Mouse (Mus musculus) CH12.LX (cell line): ENCODE results near the gene Tnfrsf21. TPM values are rescaled to one million over a fixed set of nuclear protein-coding genes. Genes with fewer than 3 reads are reported as not detected.

Source experiments
- DNase-seq: peaks from one replicate; pipeline ENCODE4 v3.0.0-alpha.2; 2013; ENCODE audit errors: extremely low read depth
- H3K27ac ChIP-seq: 2 replicates; pipeline ENCODE4 v1.5.1; 2012; ENCODE audit warnings: low read depth, mild to moderate bottlenecking, control low read depth, moderate library complexity; ENCODE audit not compliant: insufficient read depth
- H3K27me3 ChIP-seq: replicated peaks from 2 replicates; pipeline ENCODE3; 2012; ENCODE audit warnings: inconsistent platforms
- H3K36me3 ChIP-seq, 2 experiments: replicated peaks in 1 of 2; 2 replicates each; pipeline versions ENCODE3 to v1.6.1; 2012; ENCODE audit warnings: inconsistent platforms in 1 of 2, low read length in 1 of 2, mild to moderate bottlenecking in 1 of 2, mixed read lengths in 1 of 2, moderate library complexity in 1 of 2; ENCODE audit not compliant: control insufficient read depth in 1 of 2, insufficient read depth in 1 of 2
- H3K4me1 ChIP-seq, 2 experiments: 2 replicates each; pipeline ENCODE4 v1.6.1; 2012; ENCODE audit warnings: inconsistent platforms in 1 of 2, moderate library complexity in 1 of 2; ENCODE audit not compliant: insufficient read depth in 2 of 2, control insufficient read depth in 1 of 2
- H3K4me2 ChIP-seq: 2 replicates; pipeline ENCODE4 v1.6.1; 2012; ENCODE audit warnings: low read depth, mild to moderate bottlenecking, control low read depth; ENCODE audit not compliant: poor library complexity, insufficient read depth, severe bottlenecking
- H3K4me3 ChIP-seq, 3 experiments: fragments of 150-350 bp in 1 of 3; sonication (generic) in 1 of 3; replicated peaks in 1 of 3; 2 replicates each; pipeline versions ENCODE3 to v1.5.1; 2011 to 2012; ENCODE audit warnings: low read depth in 2 of 3, low read length in 2 of 3, mild to moderate bottlenecking in 2 of 3, moderate library complexity in 2 of 3, control low read depth in 1 of 3, improper control_type of control experiment in 1 of 3, inconsistent platforms in 1 of 3, mixed read lengths in 1 of 3; ENCODE audit not compliant: poor library complexity in 1 of 3
- H3K79me2 ChIP-seq: replicated peaks from 2 replicates; pipeline ENCODE4 v1.6.1; 2012; ENCODE audit warnings: mild to moderate bottlenecking, moderate library complexity; ENCODE audit not compliant: control insufficient read depth, poor library complexity, insufficient read depth, severe bottlenecking; ENCODE audit errors: extremely low read depth
- H3K9ac ChIP-seq: 2 replicates; pipeline ENCODE4 v1.6.1; 2012; ENCODE audit warnings: low read depth, mild to moderate bottlenecking, control low read depth, moderate library complexity; ENCODE audit not compliant: insufficient read depth
- H3K9me3 ChIP-seq: replicated peaks from 2 replicates; pipeline ENCODE3; 2012; ENCODE audit warnings: low read length, inconsistent platforms, mixed read lengths
- BHLHE40 ChIP-seq: IDR thresholded peaks from 2 replicates; pipeline ENCODE4 v1.6.1; 2011; ENCODE audit warnings: mild to moderate bottlenecking, low read depth, low read length, improper control_type of control experiment
- GABPA ChIP-seq: IDR thresholded peaks from 2 replicates; pipeline ENCODE4 v1.6.1; 2012; ENCODE audit warnings: low read depth, low read length, improper control_type of control experiment, inconsistent platforms; ENCODE audit not compliant: insufficient replicate concordance
- MAFK ChIP-seq: IDR thresholded peaks from 2 replicates; pipeline ENCODE4 v1.6.1; 2011; ENCODE audit warnings: low read length, improper control_type of control experiment; ENCODE audit not compliant: insufficient replicate concordance
- MAX ChIP-seq: IDR thresholded peaks from 2 replicates; pipeline ENCODE4 v1.6.1; 2011; ENCODE audit warnings: low read length, improper control_type of control experiment
- MEF2A ChIP-seq: IDR thresholded peaks from 2 replicates; pipeline ENCODE4 v1.6.1; 2014; ENCODE audit warnings: low read depth, mild to moderate bottlenecking, inconsistent platforms, low read length, improper control_type of control experiment, borderline replicate concordance
- MXI1 ChIP-seq: IDR thresholded peaks from 2 replicates; pipeline ENCODE4 v1.6.1; 2011; ENCODE audit warnings: mild to moderate bottlenecking, low read depth, low read length, improper control_type of control experiment
- NRF1 ChIP-seq: IDR thresholded peaks from 2 replicates; pipeline ENCODE4 v1.6.1; 2014; ENCODE audit warnings: low read depth, mild to moderate bottlenecking, inconsistent platforms, low read length, improper control_type of control experiment, moderate library complexity
- POLR2AphosphoS2 ChIP-seq: IDR thresholded peaks from 2 replicates; pipeline ENCODE4 v1.6.1; 2011; ENCODE audit warnings: low read depth, low read length, improper control_type of control experiment
- RAD21 ChIP-seq: IDR thresholded peaks from 2 replicates; pipeline ENCODE4 v1.6.1; 2011; ENCODE audit warnings: low read depth, mild to moderate bottlenecking, low read length, improper control_type of control experiment, moderate library complexity
- RCOR1 ChIP-seq: conservative IDR thresholded peaks from 2 replicates; pipeline ENCODE4 v1.6.1; 2012; ENCODE audit warnings: low read depth, mild to moderate bottlenecking, inconsistent platforms, low read length, improper control_type of control experiment
- SIN3A ChIP-seq: IDR thresholded peaks from 2 replicates; pipeline ENCODE4 v1.6.1; 2012; ENCODE audit warnings: low read length, improper control_type of control experiment, inconsistent platforms
- SMC3 ChIP-seq: IDR thresholded peaks from 2 replicates; pipeline ENCODE4 v1.6.1; 2011; ENCODE audit warnings: low read depth, low read length, improper control_type of control experiment
- TBP ChIP-seq: conservative IDR thresholded peaks from 2 replicates; pipeline ENCODE4 v1.6.1; 2011; ENCODE audit warnings: low read depth, low read length, improper control_type of control experiment
- TCF12 ChIP-seq: IDR thresholded peaks from 2 replicates; pipeline ENCODE4 v1.6.1; 2014; ENCODE audit warnings: low read depth, mild to moderate bottlenecking, inconsistent platforms, low read length, improper control_type of control experiment
- UBTF ChIP-seq: IDR thresholded peaks from 2 replicates; pipeline ENCODE4 v1.6.1; 2012; ENCODE audit warnings: low read depth, mild to moderate bottlenecking, inconsistent platforms, low read length, improper control_type of control experiment, moderate library complexity
- ZC3H11A ChIP-seq: IDR thresholded peaks from 2 replicates; pipeline ENCODE4 v1.6.1; 2012; ENCODE audit warnings: low read depth, mild to moderate bottlenecking, inconsistent platforms, low read length, improper control_type of control experiment
- ZNF384 ChIP-seq: IDR thresholded peaks from 2 replicates; pipeline ENCODE4 v1.6.1; 2012; ENCODE audit warnings: low read depth, low read length, improper control_type of control experiment, inconsistent platforms
- dilution Hi-C: fragments of 300-500 bp; cut with MboI; formaldehyde crosslinking; loops from 2 replicates; pipeline ENCODE4 v1.14.3; 2020; ENCODE audit warnings: low sequenced_read_pairs; ENCODE audit not compliant: extremely low pct_unique_long_range_greater_than_20kb, extremely low pct_ligation_motif_present
- in situ Hi-C: fragments of 300-500 bp; cut with MboI; formaldehyde crosslinking; loops from 3 replicates; pipeline ENCODE4 v1.14.3; 2019; ENCODE audit warnings: low sequenced_read_pairs, low pct_ligation_motif_present, low pct_unique_long_range_greater_than_20kb, mixed read lengths
- polyA plus RNA-seq: library from polyadenylated mRNA; unstranded; fragments of >175 nt; gene quantifications from 2 replicates; pipeline ENCODE4 v1.2.1, GENCODE M21; 2012; ENCODE audit warnings: low read depth; ENCODE audit not compliant: insufficient read length
- total RNA-seq, 2 experiments: library from RNA; depleted of rRNA; stranded (reverse); fragments of 300-350 nt in 1 of 2; fragments of >200 nt in 1 of 2; gene quantifications; 2 replicates each; pipeline ENCODE4 v1.2.3; 2012 to 2014

The Tnfrsf21 gene
- total and polyA plus RNA-seq, 3 experiments: 0.10 TPM; not detected in 2

GRCm38 (mm10) chr17:43030290-43030689 lies 13.9 kb downstream of the Tnfrsf21 start:
- H3K4me2 ChIP-seq: no peak overlapping the region
- H3K9me3 ChIP-seq: peaks cover 14% of the 10 kb centered on the region
- H3K4me3 ChIP-seq: no peak overlapping the region
- no peaks in the 10 kb centered on the region for H3K27me3 ChIP-seq
- dilution Hi-C loops (no loop called here), in situ Hi-C loops (no loop called here)
- no peak overlapping the region for H3K27ac ChIP-seq
- no peaks in the 10 kb centered on the region for H3K79me2 ChIP-seq
- no peaks in the 10 kb centered on the region for H3K36me3 ChIP-seq
- H3K9ac ChIP-seq: no peak overlapping the region
- no peak for TF ChIP-seq SIN3A
- no peak for TF ChIP-seq POLR2AphosphoS2
- no peak for TF ChIP-seq MEF2A
- TF ChIP-seq ZNF384: no peak
- TF ChIP-seq RAD21: no peak
- no peak for TF ChIP-seq TBP
- no peak for TF ChIP-seq RCOR1
- TF ChIP-seq GABPA: no peak
- TF ChIP-seq ZC3H11A: no peak
- no peak for TF ChIP-seq MXI1
- no peak for TF ChIP-seq TCF12
- DNase-seq: no peak
- H3K4me1 ChIP-seq: peaks cover 0 to 10% of the 10 kb centered on the region in 2 experiments; a peak in 2 of 4 replicates

- Histone ChIP-seq H3K27ac (no peak overlapping the region), H3K27me3 (no peaks in the 10 kb centered on the region), H3K36me3 (no peaks in the 10 kb centered on the region), H3K9ac (no peak overlapping the region), H3K4me1 (peaks cover 0 to 18% of the 10 kb centered on the region in 2 experiments; a peak in 2 of 4 replicates), H3K79me2 (no peaks in the 10 kb centered on the region), H3K4me3 (no peak overlapping the region), H3K4me2 (no peak overlapping the region), H3K9me3 (peaks cover 12% of the 10 kb centered on the region)
- TF ChIP-seq RAD21: no peak
- TF ChIP-seq MAFK: no peak
- in situ Hi-C loops (no loop called here), dilution Hi-C loops (no loop called here)
- peak; percentile 36 for DNase-seq
These were observed 16.2 kb downstream of the Tnfrsf21 start for GRCm38 (mm10) chr17:43032489-43033036.

GRCm38 (mm10) chr17:43035386-43035785 lies 19.0 kb downstream of the Tnfrsf21 start:
- in situ Hi-C loops: no loop called here
- Histone ChIP-seq H3K4me3 (no peak overlapping the region), H3K9ac (no peak overlapping the region)
- TF ChIP-seq UBTF (no peak), RAD21 (no peak), MAX (no peak), BHLHE40 (no peak), NRF1 (no peak), MXI1 (no peak), SMC3 (no peak), TBP (no peak)
- TF ChIP-seq, all 38 proteins: peak for 0
- H3K4me1 ChIP-seq: peaks cover 0 to 18% of the 10 kb centered on the region in 2 experiments; a peak in 2 of 4 replicates
- dilution Hi-C loops: no loop called here
- no peaks in the 10 kb centered on the region for H3K36me3 ChIP-seq
- DNase-seq: no peak
- no peak overlapping the region for H3K27ac ChIP-seq
- H3K79me2 ChIP-seq: no peaks in the 10 kb centered on the region
- H3K9me3 ChIP-seq: peaks cover 21% of the 10 kb centered on the region
- no peak overlapping the region for H3K4me2 ChIP-seq
- H3K27me3 ChIP-seq: no peaks in the 10 kb centered on the region
